Mouse (Mus musculus) forebrain, embryonic 10.5 days (tissue): ENCODE data around the gene Rhbdf2. TPM values are rescaled to one million over a fixed set of nuclear protein-coding genes. Genes with fewer than 3 reads are reported as not detected.
A peak's percentile ranks its signal among the peaks of the same experiment; 100 is the strongest.
"Not testable (repeated sequence)": the region's sequence is repeated elsewhere in the genome, so short reads cannot be mapped to it uniquely, and the experiment has no call there.

Experiments used
- DNase-seq: peaks from one replicate; pipeline ENCODE4 v3.0.0-alpha.2; 2017; ENCODE audit warnings: low spot score; ENCODE audit errors: extremely low spot score
- H3K27ac ChIP-seq: fragments of 300-500 bp; sonication (generic); 2 replicates; pipeline ENCODE4 v1.5.1; 2016; ENCODE audit warnings: mild to moderate bottlenecking
- H3K27me3 ChIP-seq: fragments of 300-500 bp; sonication (generic); 2 replicates; pipeline ENCODE4 v1.6.1; 2016; ENCODE audit warnings: mild to moderate bottlenecking; ENCODE audit not compliant: poor library complexity, severe bottlenecking
- H3K36me3 ChIP-seq: fragments of 300-500 bp; sonication (generic); replicated peaks from 2 replicates; pipeline ENCODE4 v1.6.1; 2016; ENCODE audit warnings: mild to moderate bottlenecking, moderate library complexity
- H3K4me1 ChIP-seq: fragments of 300-500 bp; sonication (generic); 2 replicates; pipeline ENCODE4 v1.6.1; 2016
- H3K4me3 ChIP-seq: fragments of 300-500 bp; sonication (generic); 2 replicates; pipeline ENCODE4 v1.5.1; 2016; ENCODE audit warnings: mild to moderate bottlenecking, moderate library complexity
- H3K9me3 ChIP-seq: fragments of 300-500 bp; sonication (generic); 2 replicates; pipeline ENCODE4 v1.6.1; 2016; ENCODE audit warnings: mild to moderate bottlenecking, moderate library complexity
- WGBS: fragments of 180-500 bp; shearing (Covaris S2); methylation state at CpG from one replicate; pipeline ENCODE4 v1.1.7; 2016; 5-methylcytosine and 5-hydroxymethylcytosine counted together
- polyA plus RNA-seq: library from polyadenylated mRNA; unstranded; fragments of >200 nt; fragmentation: Nextera tagmentation; extraction: Ambion mirVana; gene quantifications from 2 replicates; pipeline ENCODE4 v1.2.1, GENCODE M21; 2016

The Rhbdf2 gene
- polyA plus RNA-seq, 1 experiment from 2014 or later, result 3.5 TPM

GRCm38 (mm10) chr11:116646771-116647170 is 20.0 kb upstream of the Rhbdf2 start:
- Histone ChIP-seq H3K36me3 (no peaks in the 10 kb centered on the region), H3K4me3 (no peak overlapping the region), H3K9me3 (no peaks in the 10 kb centered on the region), H3K27ac (peak overlapping the region; percentile 66), H3K4me1 (peaks cover 73% of the 10 kb centered on the region), H3K27me3 (peaks cover 74% of the 10 kb centered on the region)
- WGBS, result 85% methylated on average over 7 of the region's 7 CpGs
- no peak for DNase-seq

- 0 out of 2 replicates have a peak overlapping the region, but pooled peaks have one; percentile 58 for H3K27ac ChIP-seq
- H3K4me3 ChIP-seq, result no peak overlapping the region
- 72% methylated on average over 11 of the region's 11 CpGs for WGBS
- no peak for DNase-seq
- H3K27me3 ChIP-seq, result peaks cover 68% of the 10 kb centered on the region
- no peaks in the 10 kb centered on the region for H3K36me3 ChIP-seq
- H3K4me1 ChIP-seq, result peaks cover 71% of the 10 kb centered on the region
- no peaks in the 10 kb centered on the region for H3K9me3 ChIP-seq
Measured at GRCm38 (mm10) chr11:116646136-116646535, 19.3 kb upstream of the Rhbdf2 start.

- 58% methylated on average over 8 of the region's 8 CpGs for WGBS
- peak overlapping the region; percentile 58 for H3K27ac ChIP-seq
- no peaks in the 10 kb centered on the region for H3K9me3 ChIP-seq
- DNase-seq, result no peak
- H3K4me1 ChIP-seq, result peaks cover 71% of the 10 kb centered on the region
- no peak overlapping the region for H3K4me3 ChIP-seq
- peaks cover 62% of the 10 kb centered on the region for H3K27me3 ChIP-seq
- no peaks in the 10 kb centered on the region for H3K36me3 ChIP-seq
Measured at GRCm38 (mm10) chr11:116645446-116646110, 18.8 kb upstream of the Rhbdf2 start.

- H3K27ac ChIP-seq, result peak overlapping the region; percentile 77
- peaks cover 67% of the 10 kb centered on the region for H3K4me1 ChIP-seq
- H3K27me3 ChIP-seq, result peaks cover 51% of the 10 kb centered on the region
- H3K4me3 ChIP-seq, result peak overlapping the region; percentile 44
- H3K36me3 ChIP-seq, result no peaks in the 10 kb centered on the region
- WGBS, result 43% methylated on average over 21 of the region's 21 CpGs
- no peak for DNase-seq
- H3K9me3 ChIP-seq, result no peaks in the 10 kb centered on the region
Measured at GRCm38 (mm10) chr11:116644225-116645112, 17.6 kb upstream of the Rhbdf2 start.

GRCm38 (mm10) chr11:116643579-116644224 is 16.9 kb upstream of the Rhbdf2 start:
- peaks cover 59% of the 10 kb centered on the region for H3K4me1 ChIP-seq
- peak; percentile 60 for DNase-seq
- WGBS, result 4% methylated on average over 19 of the region's 19 CpGs
- H3K9me3 ChIP-seq, result no peaks in the 10 kb centered on the region
- peak overlapping the region; percentile 77 for H3K27ac ChIP-seq
- H3K27me3 ChIP-seq, result peaks cover 43% of the 10 kb centered on the region
- no peaks in the 10 kb centered on the region for H3K36me3 ChIP-seq
- H3K4me3 ChIP-seq, result peak overlapping the region; percentile 44

- Histone ChIP-seq H3K27ac (peak overlapping the region; percentile 77), H3K27me3 (peaks cover 43% of the 10 kb centered on the region), H3K36me3 (no peaks in the 10 kb centered on the region), H3K9me3 (no peaks in the 10 kb centered on the region), H3K4me1 (peaks cover 51% of the 10 kb centered on the region), H3K4me3 (peak overlapping the region; percentile 44)
- DNase-seq, result peak; percentile 93
- 39% methylated on average over 14 of the region's 14 CpGs for WGBS
Measured at GRCm38 (mm10) chr11:116642681-116643578, 16.1 kb upstream of the Rhbdf2 start.

GRCm38 (mm10) chr11:116641731-116642130 is 14.9 kb upstream of the Rhbdf2 start:
- H3K4me1 ChIP-seq, result peaks cover 39% of the 10 kb centered on the region
- no peak overlapping the region for H3K4me3 ChIP-seq
- peaks cover 40% of the 10 kb centered on the region for H3K27me3 ChIP-seq
- H3K27ac ChIP-seq, result no peak overlapping the region
- DNase-seq, result no peak
- H3K36me3 ChIP-seq, result no peaks in the 10 kb centered on the region
- WGBS, result 69% methylated on average over 3 of the region's 3 CpGs
- H3K9me3 ChIP-seq, result no peaks in the 10 kb centered on the region

GRCm38 (mm10) chr11:116641168-116641567 is 14.3 kb upstream of the Rhbdf2 start:
- H3K4me3 ChIP-seq, result no peak overlapping the region
- no peaks in the 10 kb centered on the region for H3K9me3 ChIP-seq
- no peak for DNase-seq
- H3K27me3 ChIP-seq, result peaks cover 35% of the 10 kb centered on the region
- H3K36me3 ChIP-seq, result no peaks in the 10 kb centered on the region
- H3K4me1 ChIP-seq, result peaks cover 34% of the 10 kb centered on the region
- whole genome bisulfite sequencing, result 47% methylated on average over 5 of the region's 5 CpGs
- no peak overlapping the region for H3K27ac ChIP-seq

- DNase-seq, H3K27ac ChIP-seq, H3K4me1 ChIP-seq, H3K9me3 ChIP-seq, H3K36me3 ChIP-seq, H3K27me3 ChIP-seq, H3K4me3 ChIP-seq: not testable (repeated sequence)
- WGBS, result 77% methylated on average over 8 of the region's 8 CpGs
Measured at GRCm38 (mm10) chr11:116636607-116637006, 9.8 kb upstream of the Rhbdf2 start.

- H3K9me3 ChIP-seq, result no peaks in the 10 kb centered on the region
- no peaks in the 10 kb centered on the region for H3K36me3 ChIP-seq
- H3K27me3 ChIP-seq, result no peaks in the 10 kb centered on the region
- no peak for DNase-seq
- 81% methylated on average over 10 of the region's 10 CpGs for WGBS
- H3K4me1 ChIP-seq, result peaks cover 15% of the 10 kb centered on the region
- no peak overlapping the region for H3K4me3 ChIP-seq
- no peak overlapping the region for H3K27ac ChIP-seq
Measured at GRCm38 (mm10) chr11:116632962-116633361, 6.1 kb upstream of the Rhbdf2 start.

GRCm38 (mm10) chr11:116630171-116630965 is 3.5 kb upstream of the Rhbdf2 start:
- Histone ChIP-seq H3K4me3 (no peak overlapping the region), H3K9me3 (no peaks in the 10 kb centered on the region), H3K27ac (0 out of 2 replicates have a peak overlapping the region, but pooled peaks have one; percentile 30), H3K27me3 (0 out of 2 replicates have a peak, but pooled peaks cover under 1% of the 10 kb centered on the region), H3K36me3 (no peaks in the 10 kb centered on the region), H3K4me1 (peaks cover 15% of the 10 kb centered on the region)
- 67% methylated on average over 12 of the region's 12 CpGs for WGBS
- no peak for DNase-seq
